Mouse (Mus musculus): ENCODE measurements around the gene Cyfip1.

GRCm38 (mm10) chr7:55969415-55969814, 127.9 kb downstream of the Cyfip1 start:
- TF ChIP-seq CTCF (IDR thresholded peaks at IDR 0.05; ENCODE audit: low read depth): no peak
- no peak for TF ChIP-seq EP300 (optimal IDR thresholded peaks at IDR 0.05)

Measured in stomach, postnatal 0 days (tissue).